Mouse (Mus musculus): ENCODE results near the gene BC030870. TPM values are rescaled to one million over a fixed set of nuclear protein-coding genes. Genes with fewer than 3 reads are reported as not detected.

The BC030870 gene
- total RNA-seq, 2 experiments from 2014 or later, result not detected

Other genes with a start within 250 kb of the BC030870 start
- 8.8 and 14.4 TPM in 2 replicates for gene Tmem192, start 182.4 kb downstream of the BC030870 start, total RNA-seq (2015; ENCODE audit: low replicate concordance)
- 0.45 and 1.8 TPM in 2 replicates for gene Tmem192, start 182.4 kb downstream of the BC030870 start, total RNA-seq (2017; ENCODE audit: low replicate concordance)
- gene Trim75, start 141.7 kb downstream of the BC030870 start, total RNA-seq (2015; ENCODE audit: low replicate concordance), result not detected in 2 replicates
- not detected in 2 replicates for gene Trim75, start 141.7 kb downstream of the BC030870 start, total RNA-seq (2017; ENCODE audit: low replicate concordance)
- gene Trim61, start 111.0 kb downstream of the BC030870 start, total RNA-seq (2015; ENCODE audit: low replicate concordance), result not detected in 2 replicates
- not detected in 2 replicates for gene Trim61, start 111.0 kb downstream of the BC030870 start, total RNA-seq (2017; ENCODE audit: low replicate concordance)
- gene Trim60, start 111.0 kb downstream of the BC030870 start, total RNA-seq (2015; ENCODE audit: low replicate concordance), result not detected in 2 replicates
- gene Trim60, start 111.0 kb downstream of the BC030870 start, total RNA-seq (2017; ENCODE audit: low replicate concordance), result not detected in 2 replicates
- gene Apela, start 92.2 kb downstream of the BC030870 start, total RNA-seq (2015; ENCODE audit: low replicate concordance), result not detected in 2 replicates
- gene Apela, start 92.2 kb downstream of the BC030870 start, total RNA-seq (2017; ENCODE audit: low replicate concordance), result not detected in 2 replicates
- not detected in 2 replicates for gene Gm10663, start 54.5 kb downstream of the BC030870 start, total RNA-seq (2015; ENCODE audit: low replicate concordance)
- not detected in 2 replicates for gene Gm10663, start 54.5 kb downstream of the BC030870 start, total RNA-seq (2017; ENCODE audit: low replicate concordance)